Mouse (Mus musculus): Measurements from ENCODE around the gene Naa40. TPM values are rescaled to one million over a fixed set of nuclear protein-coding genes. Genes with fewer than 3 reads are reported as not detected.

Naa40 gene
- polyA plus RNA-seq, 1 experiment from 2014 or later, result 56.9 TPM

- no peaks in the 10 kb centered on the region for H3K36me3 ChIP-seq
- peak overlapping the region; percentile 45 for H3K27ac ChIP-seq
- H3K27me3 ChIP-seq, result peaks cover 11% of the 10 kb centered on the region; the same call in 1 of the 2 replicates
- 6% methylated on average over 11 of the region's 11 CpGs for WGBS
- H3K4me2 ChIP-seq, result peak overlapping the region; percentile 14
- H3K4me1 ChIP-seq, result peaks cover 68% of the 10 kb centered on the region
- no peak for ATAC-seq (ENCODE audit: insufficient number of reproducible peaks, insufficient read depth, low FRiP score, low TSS enrichment, low read depth)
- 0 out of 2 replicates have a peak overlapping the region, but pooled peaks have one; percentile 32 for H3K9ac ChIP-seq
- no peak overlapping the region for H3K4me3 ChIP-seq
- no peaks in the 10 kb centered on the region for H3K9me3 ChIP-seq
Measured at GRCm38 (mm10) chr19:7176041-7176696, 64.8 kb downstream of the Naa40 start.

Other genes starting within 250 kb of the Naa40 start
- gene Dnajc4, start 248.6 kb downstream of the Naa40 start, polyA plus RNA-seq (2015; fragmentation: Nextera tagmentation; extraction: Ambion mirVana), result 23.0 and 23.8 TPM in 2 replicates
- 19.7 and 22.4 TPM in 2 replicates for gene Nudt22, start 245.1 kb downstream of the Naa40 start, polyA plus RNA-seq (2015; fragmentation: Nextera tagmentation; extraction: Ambion mirVana)
- gene Trpt1, start 245.1 kb downstream of the Naa40 start, polyA plus RNA-seq (2015; fragmentation: Nextera tagmentation; extraction: Ambion mirVana), result 11.9 and 12.4 TPM in 2 replicates
- 6.9 and 7.9 TPM in 2 replicates for gene Fermt3, start 221.7 kb downstream of the Naa40 start, polyA plus RNA-seq (2015; fragmentation: Nextera tagmentation; extraction: Ambion mirVana)
- 211 and 240 TPM in 2 replicates for gene Stip1, start 201.2 kb downstream of the Naa40 start, polyA plus RNA-seq (2015; fragmentation: Nextera tagmentation; extraction: Ambion mirVana)
- 7.1 and 9.0 TPM in 2 replicates for gene Macrod1, start 184.4 kb downstream of the Naa40 start, polyA plus RNA-seq (2015; fragmentation: Nextera tagmentation; extraction: Ambion mirVana)
- gene Flrt1, start 135.5 kb downstream of the Naa40 start, polyA plus RNA-seq (2015; fragmentation: Nextera tagmentation; extraction: Ambion mirVana), result 13.0 and 13.6 TPM in 2 replicates
- 205 and 228 TPM in 2 replicates for gene Otub1, start 34.9 kb downstream of the Naa40 start, polyA plus RNA-seq (2015; fragmentation: Nextera tagmentation; extraction: Ambion mirVana)
- 789 and 891 TPM in 2 replicates for gene Cox8a, start 23.6 kb downstream of the Naa40 start, polyA plus RNA-seq (2015; fragmentation: Nextera tagmentation; extraction: Ambion mirVana)
- gene Rcor2, start 26.1 kb upstream of the Naa40 start, polyA plus RNA-seq (2015; fragmentation: Nextera tagmentation; extraction: Ambion mirVana), result 25.2 and 30.6 TPM in 2 replicates
- gene Mark2, start 100.7 kb upstream of the Naa40 start, polyA plus RNA-seq (2015; fragmentation: Nextera tagmentation; extraction: Ambion mirVana), result 42.8 and 47.2 TPM in 2 replicates
- gene Spindoc, start 141.8 kb upstream of the Naa40 start, polyA plus RNA-seq (2015; fragmentation: Nextera tagmentation; extraction: Ambion mirVana), result 30.8 and 42.4 TPM in 2 replicates
- gene 2700081O15Rik, start 176.4 kb upstream of the Naa40 start, polyA plus RNA-seq (2015; fragmentation: Nextera tagmentation; extraction: Ambion mirVana), result 10.4 and 11.8 TPM in 2 replicates
- gene Rtn3, start 242.1 kb upstream of the Naa40 start, polyA plus RNA-seq (2015; fragmentation: Nextera tagmentation; extraction: Ambion mirVana), result 104 and 112 TPM in 2 replicates

Data from embryonic facial prominence, embryonic 13.5 days (tissue).